Mouse (Mus musculus): Measurements from ENCODE around the gene Hist1h2ak. TPM values are rescaled to one million over a fixed set of nuclear protein-coding genes. Genes with fewer than 3 reads are reported as not detected.

Gene Hist1h2ak
- total RNA-seq, 2 experiments from 2014 or later, result 10.9 to 18.2 TPM

DNA sequence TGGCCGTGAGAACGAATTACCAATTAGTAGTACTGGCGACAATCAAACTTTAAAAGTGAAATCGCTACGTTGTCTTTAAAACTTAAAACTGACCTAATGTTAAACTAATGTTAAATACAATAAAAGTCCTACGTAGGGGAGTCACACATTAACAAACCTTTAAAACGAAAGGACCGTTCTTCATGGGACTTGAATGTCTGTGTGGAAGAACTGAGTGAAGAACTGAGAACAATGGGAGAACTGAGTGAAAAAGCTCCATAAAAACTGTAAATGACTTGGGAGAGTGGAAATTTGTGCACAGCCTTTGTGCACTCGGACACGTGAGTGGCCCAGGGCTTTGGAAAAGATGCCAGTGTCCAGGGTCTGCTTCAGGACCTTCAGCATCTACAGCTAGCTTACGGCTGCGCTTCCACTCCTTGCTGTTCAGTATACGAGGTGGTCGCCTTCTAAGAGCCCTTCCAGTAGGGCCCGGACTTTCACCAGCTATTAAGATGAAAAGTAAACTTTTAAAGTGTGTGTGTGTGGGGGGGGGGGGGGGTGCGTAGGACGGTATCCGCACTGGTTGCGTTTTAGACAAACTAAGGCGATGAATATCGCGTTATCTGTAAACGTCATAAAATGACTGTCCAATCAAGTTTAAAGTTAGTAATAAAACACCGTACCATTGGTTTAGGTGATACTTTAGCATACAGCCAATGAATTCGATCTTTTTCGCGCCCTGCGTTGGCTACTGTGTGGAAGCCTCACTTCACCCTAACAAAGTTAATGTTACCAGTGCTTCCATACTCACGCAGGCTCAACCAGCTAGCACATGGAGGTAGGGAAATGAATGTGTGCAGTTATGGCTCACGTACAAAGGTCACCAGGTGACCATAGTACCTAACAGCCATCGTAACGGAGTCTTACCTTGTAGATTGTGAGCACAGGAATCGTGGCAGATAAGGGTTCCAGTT, 25.5 kb upstream of the Hist1h2ak start:
- peak; percentile 30 to 32 for DNase-seq (ENCODE audit: extremely low spot score in 1 of 2, low spot score in 1 of 2)

DNA sequence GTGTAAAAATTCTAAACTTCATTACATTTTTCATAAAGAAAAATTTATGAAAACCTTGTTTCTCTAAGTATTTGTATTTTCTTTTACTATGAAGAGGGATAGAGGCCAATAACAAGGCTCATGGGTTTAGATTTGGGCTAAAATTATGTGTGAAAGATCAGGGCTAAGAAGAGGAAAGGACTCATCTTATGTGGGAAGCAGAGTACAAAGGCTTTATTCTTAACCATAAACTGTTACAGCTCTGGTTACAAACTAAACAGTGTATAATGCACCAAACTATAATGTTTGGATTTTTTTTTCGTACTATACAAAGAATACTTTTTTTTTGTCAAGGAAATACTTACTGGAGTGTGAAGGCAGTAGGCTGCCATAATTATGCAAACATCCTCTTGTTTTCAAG, 2.1 kb upstream of the Hist1h2ak start:
- no peak for DNase-seq (ENCODE audit: extremely low spot score in 1 of 2, low spot score in 1 of 2)

DNA sequence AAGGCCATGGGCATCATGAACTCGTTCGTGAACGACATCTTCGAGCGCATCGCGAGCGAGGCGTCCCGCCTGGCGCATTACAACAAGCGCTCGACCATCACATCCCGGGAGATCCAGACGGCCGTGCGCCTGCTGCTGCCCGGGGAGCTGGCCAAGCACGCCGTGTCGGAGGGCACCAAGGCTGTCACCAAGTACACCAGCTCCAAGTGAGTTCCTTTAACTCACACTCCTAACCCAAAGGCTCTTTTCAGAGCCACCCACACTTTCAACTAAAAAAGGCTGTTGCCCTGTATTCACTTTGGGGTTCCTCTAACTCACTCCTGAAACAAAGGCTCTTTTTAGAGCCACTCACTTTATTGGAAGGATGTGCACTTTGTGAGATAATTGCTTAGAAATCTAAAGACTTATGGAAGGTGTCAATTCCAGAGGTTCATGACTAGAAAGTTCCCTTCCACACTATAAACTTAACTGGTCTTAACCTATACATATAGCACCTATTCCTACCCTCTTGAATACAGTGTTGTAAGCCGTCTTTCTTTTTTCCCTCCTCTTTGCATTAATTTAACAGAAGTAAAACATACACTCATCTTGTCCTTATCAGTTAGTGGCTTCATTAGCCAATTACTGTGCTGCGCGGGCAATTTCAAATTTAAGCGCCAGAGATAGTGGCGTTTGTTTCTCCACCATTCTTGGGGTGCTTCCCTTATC, 821 bp upstream of the Hist1h2ak start:
- peak in 1 of 2 experiments; percentile 47 for DNase-seq (ENCODE audit: extremely low spot score in 1 of 2, low spot score in 1 of 2)

DNA sequence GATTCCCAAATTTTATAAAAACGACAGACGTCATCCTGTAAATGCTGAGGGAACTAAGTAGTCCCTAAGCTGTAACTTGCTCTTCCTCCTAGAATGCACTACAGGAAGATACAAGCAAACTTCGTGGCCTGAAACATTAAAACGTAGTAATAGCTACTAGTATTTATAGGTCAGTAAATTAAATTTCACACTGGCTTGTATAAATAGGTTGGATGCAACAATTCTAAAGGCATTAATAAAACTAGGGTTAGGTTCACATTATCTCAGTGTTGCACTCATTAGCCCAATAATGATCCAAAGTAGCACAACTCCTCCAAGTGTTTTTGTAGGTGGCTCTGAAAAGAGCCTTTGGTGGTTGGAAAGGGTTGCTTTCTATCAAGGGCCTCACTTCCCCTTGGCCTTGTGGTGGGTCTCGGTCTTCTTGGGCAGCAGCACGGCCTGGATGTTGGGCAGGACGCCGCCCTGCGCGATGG, 540 bp downstream of the Hist1h2ak start:
- DNase-seq (ENCODE audit: extremely low spot score in 1 of 2, low spot score in 1 of 2), result no peak

- no peak for DNase-seq (ENCODE audit: extremely low spot score in 1 of 2, low spot score in 1 of 2)
Measured at GRCm38 (mm10) chr13:21752356-21752755, 1.3 kb downstream of the Hist1h2ak start.

DNA sequence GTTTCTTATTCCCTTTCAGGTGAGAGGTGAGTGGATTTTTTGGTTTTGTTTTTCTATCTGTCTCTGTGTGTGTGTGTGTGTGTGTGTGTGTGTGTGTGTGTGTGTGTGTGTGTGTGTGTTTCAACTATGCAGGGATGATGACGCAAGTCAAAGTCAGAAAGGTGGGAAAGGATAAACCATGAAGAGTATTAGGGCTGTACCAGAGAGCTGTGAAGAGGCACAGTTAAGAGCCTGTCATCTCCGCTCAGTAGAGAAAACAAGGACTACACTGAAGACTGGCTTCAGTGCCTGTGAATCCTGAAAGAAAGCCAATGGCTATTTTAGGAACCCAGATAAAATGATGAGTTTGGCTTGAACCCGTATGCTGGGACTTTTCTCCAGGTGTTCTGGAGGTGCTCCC, 1.8 kb downstream of the Hist1h2ak start:
- no peak for DNase-seq (ENCODE audit: extremely low spot score in 1 of 2, low spot score in 1 of 2)

DNA sequence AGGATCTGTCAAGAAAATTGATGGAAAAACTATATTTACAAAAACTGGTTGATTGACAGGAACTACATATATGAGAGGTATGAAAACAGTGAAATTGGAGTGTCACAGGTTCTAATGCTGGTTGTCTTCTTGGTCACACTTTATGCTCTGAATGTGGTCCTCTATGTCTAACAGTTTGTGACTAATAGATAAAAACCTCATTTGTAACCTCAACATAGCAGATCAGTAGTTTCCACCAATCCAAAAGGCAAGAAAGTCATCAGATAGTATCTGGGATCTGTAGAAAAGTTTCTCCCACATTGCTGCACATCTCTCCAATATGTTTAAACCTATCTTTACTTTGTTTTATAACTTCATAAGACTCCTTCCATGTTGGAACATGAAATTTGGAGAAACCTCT, 2.2 kb downstream of the Hist1h2ak start:
- no peak for DNase-seq (ENCODE audit: extremely low spot score in 1 of 2, low spot score in 1 of 2)

DNA sequence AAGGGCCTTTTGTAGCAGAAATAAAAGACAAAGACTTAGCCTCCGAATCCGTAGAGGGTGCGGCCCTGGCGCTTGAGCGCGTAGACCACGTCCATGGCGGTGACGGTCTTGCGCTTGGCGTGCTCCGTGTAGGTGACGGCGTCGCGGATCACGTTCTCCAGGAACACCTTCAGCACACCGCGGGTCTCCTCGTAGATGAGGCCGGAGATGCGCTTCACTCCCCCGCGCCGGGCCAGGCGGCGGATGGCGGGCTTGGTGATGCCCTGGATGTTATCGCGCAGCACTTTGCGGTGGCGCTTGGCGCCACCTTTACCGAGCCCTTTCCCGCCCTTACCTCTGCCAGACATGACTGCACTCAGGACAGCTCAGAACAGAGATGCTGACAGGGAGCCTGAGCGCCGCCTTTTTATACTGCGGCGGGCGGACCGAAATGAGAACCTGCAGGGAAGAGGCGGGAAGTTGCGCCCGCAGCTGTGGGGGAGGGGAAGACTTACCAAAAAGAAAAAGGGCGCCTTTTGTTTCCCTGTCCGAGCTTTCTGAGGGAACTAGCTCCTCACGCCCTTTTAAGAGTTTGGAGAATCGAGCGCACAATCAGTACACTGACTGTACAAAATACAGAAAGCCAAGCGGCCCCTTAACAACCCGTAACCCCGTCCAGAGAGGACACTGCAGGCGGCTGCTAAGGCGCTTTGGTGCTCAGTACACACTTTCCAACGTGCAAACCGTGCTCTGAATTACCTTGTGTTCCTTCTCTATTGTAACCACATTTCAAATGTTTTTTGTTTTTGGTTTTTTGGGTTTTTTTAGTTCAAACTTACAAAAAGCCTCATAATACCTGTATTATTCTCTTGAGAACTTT, 3.2 kb downstream of the Hist1h2ak start, which contains the start of gene Hist1h4k:
Hist1h4k (minus strand) TSS at position 347 of the 859 bp plus-strand sequence.
- DNase-seq (ENCODE audit: extremely low spot score in 1 of 2, low spot score in 1 of 2), result peak; percentile 90 to 91

- DNase-seq (ENCODE audit: extremely low spot score in 1 of 2, low spot score in 1 of 2), result no peak
Measured at GRCm38 (mm10) chr13:21749387-21750158, 4.1 kb downstream of the Hist1h2ak start.

- DNase-seq (ENCODE audit: extremely low spot score in 1 of 2, low spot score in 1 of 2), result no peak
Measured at GRCm38 (mm10) chr13:21745006-21745405, 8.6 kb downstream of the Hist1h2ak start.

DNA sequence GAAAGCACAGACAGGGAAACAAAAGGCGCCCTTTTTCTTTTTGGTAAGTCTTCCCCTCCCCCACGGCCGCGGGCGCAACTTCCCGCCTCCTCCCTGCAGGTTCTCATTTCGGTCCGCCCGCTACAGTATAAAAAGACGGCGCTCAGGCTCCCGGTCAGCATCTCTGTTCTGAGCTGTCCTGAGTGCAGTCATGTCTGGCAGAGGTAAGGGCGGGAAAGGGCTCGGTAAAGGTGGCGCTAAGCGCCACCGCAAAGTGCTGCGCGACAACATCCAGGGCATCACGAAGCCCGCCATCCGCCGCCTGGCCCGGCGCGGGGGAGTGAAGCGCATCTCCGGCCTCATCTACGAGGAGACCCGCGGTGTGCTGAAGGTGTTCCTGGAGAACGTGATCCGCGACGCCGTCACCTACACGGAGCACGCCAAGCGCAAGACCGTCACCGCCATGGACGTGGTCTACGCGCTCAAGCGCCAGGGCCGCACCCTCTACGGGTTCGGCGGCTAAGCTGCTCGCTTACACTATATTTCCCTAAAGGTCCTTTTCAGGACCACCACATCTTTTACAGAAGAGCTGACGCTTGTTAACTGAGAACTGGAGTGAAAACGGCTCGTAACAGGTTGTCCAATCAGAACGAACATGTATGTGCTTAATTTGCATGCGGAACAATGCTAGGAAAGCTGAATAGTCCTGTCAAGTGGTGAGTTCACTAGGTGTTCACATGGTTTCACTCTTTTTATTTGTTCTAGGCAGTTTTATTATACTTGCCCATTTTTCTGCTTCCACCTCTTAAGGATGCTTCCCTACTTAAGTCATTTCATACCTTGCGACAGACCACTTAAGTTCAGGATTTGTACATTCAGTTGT, 18.5 kb downstream of the Hist1h2ak start, which contains the start of gene Hist1h4j:
Hist1h4j (plus strand) TSS at position 159 of the 862 bp plus-strand sequence.
- peak; percentile 52 to 69 for DNase-seq (ENCODE audit: extremely low spot score in 1 of 2, low spot score in 1 of 2)

DNA sequence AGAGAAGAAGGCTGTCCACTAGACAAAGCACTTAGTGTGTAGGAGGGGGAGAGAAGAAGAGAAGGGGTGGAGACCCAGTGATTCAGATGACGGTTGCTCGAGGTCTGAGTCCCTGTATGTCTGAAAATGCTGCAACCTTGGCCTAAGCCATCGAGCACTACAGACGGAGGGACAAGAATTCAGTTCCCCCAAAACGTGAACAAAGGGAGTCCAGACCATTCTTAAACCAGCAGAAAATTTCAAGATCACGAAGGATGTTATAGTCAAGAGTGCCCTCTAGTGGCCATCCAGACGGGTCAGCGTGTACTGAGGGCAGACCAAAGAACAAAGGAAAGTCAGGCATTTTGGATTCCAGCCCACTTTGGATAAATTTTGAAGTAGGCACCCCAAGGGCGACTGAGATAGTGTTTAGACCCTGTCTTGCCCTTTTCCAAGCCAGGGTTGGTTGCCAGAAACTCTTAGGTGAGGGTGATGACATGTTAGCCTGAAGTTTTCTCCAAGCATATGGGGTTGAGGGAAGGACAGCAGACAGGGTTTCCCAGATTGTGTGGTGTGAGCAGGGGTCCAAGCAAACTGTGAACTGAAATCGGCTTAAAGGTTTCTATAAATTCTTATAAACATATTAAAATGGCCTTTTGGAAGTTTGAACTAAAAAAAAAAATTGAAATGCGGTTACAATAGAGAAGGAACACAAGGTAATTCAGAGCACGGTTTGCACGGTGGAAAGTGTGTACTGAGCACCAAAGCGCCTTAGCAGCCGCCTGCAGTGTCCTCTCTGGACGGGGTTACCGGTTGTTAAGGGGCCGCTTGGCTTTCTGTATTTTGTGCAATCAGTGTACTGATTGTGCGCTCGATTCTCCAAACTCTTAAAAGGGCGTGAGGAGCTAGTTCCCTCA, 19.4 kb downstream of the Hist1h2ak start:
- DNase-seq (ENCODE audit: extremely low spot score in 1 of 2, low spot score in 1 of 2), result peak; percentile 26 to 65

DNA sequence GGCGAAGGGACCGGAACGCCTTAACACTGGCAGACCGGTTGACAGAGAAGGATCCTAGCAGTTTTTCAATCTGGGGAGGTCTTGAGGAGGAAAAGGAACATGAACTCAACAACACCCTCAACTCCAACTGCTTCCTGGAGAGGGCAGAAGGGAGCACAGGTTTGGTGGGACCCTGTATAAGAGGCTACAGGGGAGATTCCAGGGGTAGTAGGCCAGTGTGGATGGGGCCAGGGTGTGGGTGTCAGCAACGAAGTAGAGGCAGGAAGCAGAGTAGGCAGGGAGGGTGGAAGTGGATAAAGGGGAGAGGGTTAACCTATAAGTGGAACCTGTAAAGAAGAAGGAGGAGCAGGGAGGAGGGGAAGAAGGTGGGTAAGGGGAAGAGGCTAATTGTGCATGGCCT, 20.2 kb downstream of the Hist1h2ak start:
- DNase-seq (ENCODE audit: extremely low spot score in 1 of 2, low spot score in 1 of 2), result no peak

DNA sequence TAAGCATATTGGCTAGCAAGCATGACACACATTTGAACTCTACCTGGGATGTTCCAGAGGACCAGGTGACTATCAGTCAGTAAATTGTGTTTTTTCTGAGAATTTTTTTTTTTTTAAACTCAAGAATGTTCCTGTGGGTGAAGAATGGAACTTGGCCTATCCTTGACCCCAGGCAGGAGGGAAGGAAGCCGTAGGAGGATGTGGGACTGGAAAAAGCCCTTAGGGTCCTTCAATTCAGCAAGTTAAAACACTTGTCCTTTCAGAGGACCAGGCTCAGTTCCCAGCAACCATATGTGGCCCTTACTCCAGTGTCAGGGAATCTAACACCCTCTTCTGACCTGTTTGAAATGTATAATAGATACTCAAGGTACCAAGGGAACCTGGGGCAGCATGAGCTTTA, 24.1 kb downstream of the Hist1h2ak start:
- DNase-seq (ENCODE audit: extremely low spot score in 1 of 2, low spot score in 1 of 2), result no peak

DNA sequence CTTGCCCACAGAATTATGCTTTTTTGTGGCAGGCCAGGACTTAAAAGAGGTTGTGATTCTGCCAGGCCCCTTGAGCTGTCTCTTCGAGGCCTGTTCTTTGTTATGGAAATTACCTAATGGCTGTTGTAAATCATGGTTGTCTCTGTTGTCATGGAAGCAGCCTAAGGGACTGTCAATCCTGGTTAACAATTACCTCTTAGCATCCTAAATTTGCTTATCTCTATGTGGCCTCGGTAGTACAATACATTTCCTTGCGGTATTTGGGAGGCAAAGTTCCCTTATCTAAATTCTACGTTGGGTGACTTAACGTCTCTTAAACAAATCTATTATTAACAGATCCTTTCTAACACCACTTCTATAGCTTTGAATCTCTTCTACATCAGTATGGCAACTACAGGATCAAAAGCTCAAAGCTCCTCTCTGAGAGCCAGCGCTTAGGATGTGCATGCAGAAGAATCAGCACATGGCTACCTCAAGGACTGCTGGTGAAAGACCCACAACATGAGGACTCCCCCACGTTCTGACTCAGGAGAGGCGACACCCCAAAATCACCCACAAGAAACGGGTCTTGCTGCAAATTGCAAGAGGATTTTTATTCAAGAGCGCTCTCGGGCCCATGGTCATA, 25.6 kb downstream of the Hist1h2ak start:
- no peak for DNase-seq (ENCODE audit: extremely low spot score in 1 of 2, low spot score in 1 of 2)

DNA sequence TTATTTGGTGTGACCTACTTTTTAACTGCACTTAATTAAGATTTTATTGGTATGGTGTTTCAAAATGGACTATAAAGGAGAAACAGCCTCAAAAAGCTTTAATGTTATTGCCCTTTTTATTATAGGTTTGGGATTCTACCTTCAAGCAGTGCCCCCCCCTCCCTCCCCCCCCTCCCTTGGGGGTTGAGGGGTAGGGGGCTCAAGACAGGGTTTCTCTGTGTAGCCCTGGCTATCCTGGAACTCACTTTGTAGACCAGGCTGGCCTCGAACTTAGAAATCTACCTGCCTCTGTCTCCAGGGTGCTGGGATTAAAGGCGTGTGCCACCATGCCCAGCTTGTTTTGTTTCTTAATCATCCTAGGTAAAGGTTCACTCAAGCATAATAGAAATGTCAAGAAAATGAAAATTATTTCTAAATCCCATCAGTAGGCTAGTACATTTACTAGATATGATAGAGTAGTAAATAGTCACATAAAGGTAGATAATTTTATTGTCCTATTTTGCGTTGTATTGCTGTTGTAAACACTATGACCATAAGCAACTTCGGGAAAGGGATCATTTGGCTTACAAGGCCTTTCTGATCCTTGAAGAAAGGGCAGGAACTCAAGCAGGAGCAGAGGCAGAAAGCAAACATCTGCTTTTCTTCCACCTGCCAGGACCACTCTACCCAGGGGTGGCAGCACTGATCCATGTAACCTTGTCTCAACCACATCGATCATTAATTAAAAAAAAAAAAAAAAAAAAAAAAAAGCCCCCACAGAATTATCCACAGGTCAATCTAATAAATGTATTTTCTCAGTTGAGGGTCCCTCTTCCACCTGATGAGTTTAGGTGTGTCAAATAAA, 30.4 kb downstream of the Hist1h2ak start:
- DNase-seq (ENCODE audit: extremely low spot score in 1 of 2, low spot score in 1 of 2), result no peak
